Mouse (Mus musculus) heart, postnatal 0 days (tissue): ENCODE data around the gene Il5ra.

ENCODE experiments used
- CTCF ChIP-seq: IDR thresholded peaks from 2 replicates; pipeline ENCODE4 v1.5.1; 2016; ENCODE audit warnings: antibody characterized with exemption, control low read depth, low read depth
- EP300 ChIP-seq: IDR thresholded peaks from 2 replicates; pipeline ENCODE4 v1.6.1; 2016; ENCODE audit warnings: antibody characterized with exemption, low read depth

DNA sequence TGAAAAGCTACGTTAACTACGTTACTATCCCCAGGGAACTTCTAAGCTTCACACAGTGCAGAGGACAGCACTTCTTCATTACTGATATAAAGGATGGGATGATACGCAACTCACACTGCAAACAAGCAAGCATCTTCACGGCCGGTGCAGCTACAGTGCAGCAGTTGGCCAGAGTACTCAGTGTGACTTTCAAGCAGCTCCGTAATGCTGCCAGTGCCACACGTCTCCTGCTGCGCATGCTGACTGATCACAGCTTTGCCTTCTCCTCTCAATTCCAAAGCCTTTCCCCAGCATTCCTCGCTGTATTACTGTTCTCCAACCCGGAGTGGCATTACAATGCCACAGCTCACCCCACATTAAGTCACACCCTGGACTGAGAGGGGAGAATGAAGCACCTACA lies 44.8 kb upstream of the Il5ra start:
- no peak for TF ChIP-seq CTCF
- TF ChIP-seq EP300: no peak
